Mouse (Mus musculus) sigmoid colon, adult 10 weeks (tissue): ENCODE data around the gene Olfr764-ps1. TPM values are rescaled to one million over a fixed set of nuclear protein-coding genes. Genes with fewer than 3 reads are reported as not detected.

Source experiments
- polyA plus RNA-seq: library from polyadenylated mRNA; stranded (reverse); fragments of 350-450 nt; fragmentation: Illumina TruSeq; extraction: RNeasy Lipid Tissue Mini Kit (QIAGEN cat#74804); gene quantifications from one replicate; pipeline ENCODE4 v1.2.3, GENCODE M21; 2014; ENCODE audit warnings: low read depth, low replicate concordance

Gene Olfr764-ps1
- not detected for polyA plus RNA-seq

GRCm38 (mm10) chr10:129039796-129040195 lies at the start of gene Olfr764-ps1:
Gene Olfr764-ps1, minus strand, starts transcription at chr10:129039896.

GRCm38 (mm10) chr10:129082810-129083209 lies 43.1 kb upstream of the Olfr764-ps1 start, which contains the start of gene Olfr767:
Gene Olfr767, minus strand, starts transcription at chr10:129082910.

GRCm38 (mm10) chr10:129068877-129069276 lies 29.2 kb upstream of the Olfr764-ps1 start, which contains the start of gene Olfr766-ps1:
Gene Olfr766-ps1, minus strand, starts transcription at chr10:129068977.

GRCm38 (mm10) chr10:129049898-129050297 lies 10.2 kb upstream of the Olfr764-ps1 start, which contains the start of gene Olfr765:
Gene Olfr765, minus strand, starts transcription at chr10:129049998.

GRCm38 (mm10) chr10:129010288-129010841 lies 29.3 kb downstream of the Olfr764-ps1 start, which contains the start of gene Olfr763:
Gene Olfr763, plus strand, starts transcription at chr10:129010791.

GRCm38 (mm10) chr10:128989131-128989530 lies 50.6 kb downstream of the Olfr764-ps1 start, which contains the start of gene Olfr9:
Gene Olfr9, plus strand, starts transcription at chr10:128989431.

Other genes with a start within 250 kb of the Olfr764-ps1 start
- 7.0 TPM for gene Mmp19, start 249.0 kb downstream of the Olfr764-ps1 start, polyA plus RNA-seq
- 61.1 TPM for gene Dnajc14, start 235.8 kb downstream of the Olfr764-ps1 start, polyA plus RNA-seq
- gene Tmem198b, start 235.5 kb downstream of the Olfr764-ps1 start, polyA plus RNA-seq: 8.0 TPM
- gene Sarnp, start 222.6 kb downstream of the Olfr764-ps1 start, polyA plus RNA-seq: 258 TPM
- gene Ormdl2, start 218.3 kb downstream of the Olfr764-ps1 start, polyA plus RNA-seq: 259 TPM
- gene Gdf11, start 148.2 kb downstream of the Olfr764-ps1 start, polyA plus RNA-seq: 2.7 TPM
- gene Cd63, start 138.9 kb downstream of the Olfr764-ps1 start, polyA plus RNA-seq: 777 TPM
- 3.9 TPM for gene Rdh5, start 117.0 kb downstream of the Olfr764-ps1 start, polyA plus RNA-seq
- gene Bloc1s1, start 115.9 kb downstream of the Olfr764-ps1 start, polyA plus RNA-seq: not detected
- gene Itga7, start 106.1 kb downstream of the Olfr764-ps1 start, polyA plus RNA-seq: 4.2 TPM
- gene Mettl7b, start 78.9 kb downstream of the Olfr764-ps1 start, polyA plus RNA-seq: 20.4 TPM
- gene Olfr9, start 50.5 kb downstream of the Olfr764-ps1 start, polyA plus RNA-seq: not detected
- gene Olfr763, start 29.1 kb downstream of the Olfr764-ps1 start, polyA plus RNA-seq: not detected
- gene Olfr765, start 10.1 kb upstream of the Olfr764-ps1 start, polyA plus RNA-seq: not detected
- not detected for gene Olfr766-ps1, start 29.1 kb upstream of the Olfr764-ps1 start, polyA plus RNA-seq
- gene Olfr767, start 43.0 kb upstream of the Olfr764-ps1 start, polyA plus RNA-seq: not detected
- gene Olfr768, start 59.5 kb upstream of the Olfr764-ps1 start, polyA plus RNA-seq: not detected
- not detected for gene Olfr769, start 78.0 kb upstream of the Olfr764-ps1 start, polyA plus RNA-seq
- gene Olfr770, start 99.1 kb upstream of the Olfr764-ps1 start, polyA plus RNA-seq: not detected
- gene Olfr771, start 124.9 kb upstream of the Olfr764-ps1 start, polyA plus RNA-seq: not detected
- not detected for gene Olfr772, start 138.0 kb upstream of the Olfr764-ps1 start, polyA plus RNA-seq
- gene Olfr773, start 147.5 kb upstream of the Olfr764-ps1 start, polyA plus RNA-seq: not detected
- not detected for gene Olfr774, start 196.3 kb upstream of the Olfr764-ps1 start, polyA plus RNA-seq
- not detected for gene Olfr775, start 208.5 kb upstream of the Olfr764-ps1 start, polyA plus RNA-seq
- gene Olfr776, start 219.2 kb upstream of the Olfr764-ps1 start, polyA plus RNA-seq: not detected
- not detected for gene Olfr777, start 231.6 kb upstream of the Olfr764-ps1 start, polyA plus RNA-seq